Mouse (Mus musculus) ES-Bruce4 (cell line): ENCODE measurements around the gene Zdbf2. TPM values are rescaled to one million over a fixed set of nuclear protein-coding genes. Genes with fewer than 3 reads are reported as not detected.

Source experiments
- H3K27ac ChIP-seq: 2 replicates; pipeline ENCODE4 v1.5.1; 2012; ENCODE audit warnings: low read length, inconsistent platforms; ENCODE audit not compliant: insufficient read depth
- H3K27me3 ChIP-seq: 2 replicates; pipeline ENCODE4 v1.6.1; 2012; ENCODE audit warnings: mild to moderate bottlenecking, low read length, inconsistent platforms; ENCODE audit not compliant: control insufficient read depth, poor library complexity, insufficient read depth, severe bottlenecking
- H3K36me3 ChIP-seq: 2 replicates; pipeline ENCODE4 v1.6.1; 2012; ENCODE audit warnings: inconsistent platforms, mild to moderate bottlenecking, low read length, moderate library complexity; ENCODE audit not compliant: control insufficient read depth, poor library complexity, insufficient read depth, severe bottlenecking
- H3K4me1 ChIP-seq: one replicate; pipeline ENCODE4 v1.8.1; 2011; ENCODE audit warnings: low read length; ENCODE audit not compliant: control insufficient read depth, insufficient read depth
- H3K4me3 ChIP-seq: 2 replicates; pipeline ENCODE4 v1.5.1; 2011; ENCODE audit warnings: low read depth, mild to moderate bottlenecking, low read length
- H3K9ac ChIP-seq: 2 replicates; pipeline ENCODE4 v1.6.1; 2012; ENCODE audit warnings: low read depth, mild to moderate bottlenecking, inconsistent platforms; ENCODE audit not compliant: poor library complexity, severe bottlenecking
- H3K9me3 ChIP-seq: replicated peaks from 2 replicates; pipeline ENCODE4 v1.6.1; 2012; ENCODE audit warnings: mild to moderate bottlenecking, low read length, inconsistent platforms; ENCODE audit not compliant: control insufficient read depth, poor library complexity, insufficient read depth, severe bottlenecking
- CTCF ChIP-seq: IDR thresholded peaks from one replicate; pipeline ENCODE4 v1.8.1; 2011; ENCODE audit warnings: low read depth, low read length
- EP300 ChIP-seq: IDR thresholded peaks from 2 replicates; pipeline ENCODE4 v1.6.1; 2011; ENCODE audit warnings: low read depth, low read length; ENCODE audit not compliant: insufficient read depth
- POLR2A ChIP-seq: IDR thresholded peaks from one replicate; pipeline ENCODE4 v1.8.1; 2011; ENCODE audit warnings: low read length; ENCODE audit not compliant: insufficient read depth
- polyA plus RNA-seq: library from polyadenylated mRNA; stranded (reverse); fragments of >200 nt; gene quantifications from 2 replicates; pipeline ENCODE4 v1.2.4, GENCODE M21; 2011; ENCODE audit warnings: low read depth; ENCODE audit not compliant: missing spikeins, insufficient read depth, insufficient read length

Gene Zdbf2
- polyA plus RNA-seq, 1 experiment = 35.7 TPM

- H3K4me1 ChIP-seq = no peaks in the 10 kb centered on the region
- H3K27ac ChIP-seq = no peak overlapping the region
- H3K9ac ChIP-seq = no peak overlapping the region
- H3K36me3 ChIP-seq = peaks cover 9% of the 10 kb centered on the region
- H3K27me3 ChIP-seq = no peaks in the 10 kb centered on the region
- TF ChIP-seq EP300 (no peak), CTCF (no peak), POLR2A (no peak)
- no peak overlapping the region for H3K4me3 ChIP-seq
- H3K9me3 ChIP-seq = no peaks in the 10 kb centered on the region
Measured at GRCm38 (mm10) chr1:63259916-63260741, 12.9 kb upstream of the Zdbf2 start.

GRCm38 (mm10) chr1:63260742-63261033 lies 12.4 kb upstream of the Zdbf2 start:
- no peak overlapping the region for H3K4me3 ChIP-seq
- H3K36me3 ChIP-seq = peaks cover 9% of the 10 kb centered on the region
- no peak for TF ChIP-seq POLR2A
- no peak for TF ChIP-seq EP300
- no peak for TF ChIP-seq CTCF
- H3K4me1 ChIP-seq = no peaks in the 10 kb centered on the region
- H3K27ac ChIP-seq = no peak overlapping the region
- H3K9ac ChIP-seq = no peak overlapping the region
- no peaks in the 10 kb centered on the region for H3K9me3 ChIP-seq
- no peaks in the 10 kb centered on the region for H3K27me3 ChIP-seq

DNA sequence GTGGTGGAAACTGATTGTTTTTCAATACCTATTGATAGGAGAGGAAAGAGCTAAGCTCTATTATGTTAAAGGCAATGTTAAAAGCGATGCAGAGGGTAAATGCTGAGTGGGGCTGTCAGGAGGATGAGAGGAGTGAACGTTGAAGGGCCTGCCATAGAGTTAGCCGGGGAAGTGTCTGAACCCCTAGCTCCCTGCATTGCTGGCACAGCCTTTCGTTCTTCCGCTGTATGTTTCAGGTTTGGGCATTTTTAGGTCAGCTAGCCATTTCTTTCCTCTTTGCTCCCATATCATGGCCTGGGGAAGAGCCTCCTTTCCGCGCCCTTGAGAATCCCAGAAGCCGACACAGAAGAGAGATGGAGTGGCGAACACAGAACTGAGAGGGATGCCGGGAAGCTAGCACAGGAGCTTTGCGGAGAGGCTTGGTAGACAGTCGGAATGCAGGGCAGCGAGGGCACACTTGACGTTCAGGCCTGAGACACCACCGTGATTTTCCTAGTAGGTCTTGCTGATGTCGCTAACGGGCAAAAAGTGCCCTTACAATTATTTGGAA lies 11.9 kb upstream of the Zdbf2 start:
- H3K4me3 ChIP-seq = no peak overlapping the region
- peaks cover 9% of the 10 kb centered on the region for H3K36me3 ChIP-seq
- TF ChIP-seq POLR2A (no peak), CTCF (no peak), EP300 (no peak)
- H3K9me3 ChIP-seq = no peaks in the 10 kb centered on the region
- H3K4me1 ChIP-seq = no peaks in the 10 kb centered on the region
- no peak overlapping the region for H3K27ac ChIP-seq
- H3K9ac ChIP-seq = no peak overlapping the region
- no peaks in the 10 kb centered on the region for H3K27me3 ChIP-seq

DNA sequence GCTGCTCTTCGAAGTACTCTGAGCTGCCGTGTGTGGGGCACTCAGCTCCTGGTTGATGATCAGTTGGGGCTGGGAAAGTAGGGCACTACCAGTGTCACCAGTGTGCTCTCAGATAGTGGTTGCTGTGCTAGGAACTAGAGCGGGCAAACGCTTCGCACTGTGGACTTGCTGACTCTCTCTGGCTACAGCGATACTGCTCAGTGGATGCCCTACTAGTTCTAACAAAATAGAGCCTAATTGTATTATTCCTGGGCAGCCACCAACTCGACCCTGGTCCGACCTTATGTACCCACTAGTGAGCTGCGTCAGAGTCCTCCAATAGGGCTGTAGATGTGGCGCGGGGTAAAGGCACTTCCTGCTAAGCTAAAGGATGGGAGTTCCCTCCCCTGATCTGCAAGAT lies 9.4 kb upstream of the Zdbf2 start:
- Histone ChIP-seq H3K27ac (no peak overlapping the region), H3K4me3 (no peak overlapping the region), H3K27me3 (no peaks in the 10 kb centered on the region), H3K9me3 (no peaks in the 10 kb centered on the region), H3K9ac (no peak overlapping the region), H3K4me1 (no peaks in the 10 kb centered on the region), H3K36me3 (peaks cover 5% of the 10 kb centered on the region; the same call in 1 of the 2 replicates)
- TF ChIP-seq POLR2A (no peak), EP300 (no peak), CTCF (no peak)

- TF ChIP-seq EP300 (no peak), POLR2A (no peak), CTCF (no peak)
- Histone ChIP-seq H3K27ac (no peak overlapping the region), H3K36me3 (peaks cover 2% of the 10 kb centered on the region; the same call in 1 of the 2 replicates), H3K9ac (no peak overlapping the region), H3K4me3 (no peak overlapping the region), H3K27me3 (no peaks in the 10 kb centered on the region), H3K4me1 (no peaks in the 10 kb centered on the region), H3K9me3 (no peaks in the 10 kb centered on the region)
Measured at GRCm38 (mm10) chr1:63265461-63265860, 7.6 kb upstream of the Zdbf2 start.

GRCm38 (mm10) chr1:63266121-63266520 lies 6.9 kb upstream of the Zdbf2 start:
- no peak overlapping the region for H3K9ac ChIP-seq
- TF ChIP-seq CTCF = no peak
- TF ChIP-seq EP300 = no peak
- no peak for TF ChIP-seq POLR2A

More at GRCm38 (mm10) chr1:63266121-63266520, 6.9 kb upstream of the Zdbf2 start:
- no peak overlapping the region for H3K27ac ChIP-seq
- H3K27me3 ChIP-seq = no peaks in the 10 kb centered on the region
- no peaks in the 10 kb centered on the region for H3K4me1 ChIP-seq
- peaks cover 2% of the 10 kb centered on the region; the same call in 1 of the 2 replicates for H3K36me3 ChIP-seq
- no peak overlapping the region for H3K4me3 ChIP-seq
- no peaks in the 10 kb centered on the region for H3K9me3 ChIP-seq
